Mouse (Mus musculus): ENCODE data around the gene Elf2. TPM values are rescaled to one million over a fixed set of nuclear protein-coding genes. Genes with fewer than 3 reads are reported as not detected.

Elf2 gene
- polyA plus RNA-seq, 1 experiment from 2014 or later = 59.3 TPM

DNA sequence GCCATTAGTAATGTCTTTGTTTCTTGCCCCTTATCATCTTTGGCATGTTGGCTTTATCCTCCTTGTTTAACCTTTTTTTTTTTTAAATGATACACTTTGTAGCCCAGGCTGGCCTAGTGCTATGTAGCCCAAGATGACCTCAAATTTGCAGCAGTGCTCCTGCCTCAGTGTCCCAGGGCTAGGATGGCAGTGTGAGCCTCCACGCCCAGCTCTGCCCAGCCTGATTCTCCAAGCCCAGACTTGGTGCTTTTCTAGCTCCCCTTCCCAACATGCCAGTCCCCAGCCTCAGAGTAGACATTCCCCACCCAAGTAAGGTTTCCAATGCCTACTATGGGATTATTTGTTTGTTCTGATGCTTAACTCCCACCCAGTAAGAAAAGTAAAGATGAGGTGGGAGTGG, 88.2 kb downstream of the Elf2 start:
- Histone ChIP-seq H3K27ac (no peak overlapping the region), H3K36me3 (peaks cover 88% of the 10 kb centered on the region), H3K4me2 (no peak overlapping the region), H3K27me3 (no peaks in the 10 kb centered on the region), H3K9me3 (no peaks in the 10 kb centered on the region), H3K4me1 (replicated peaks) (peaks cover 7% of the 10 kb centered on the region), H3K9ac (replicated peaks) (no peak overlapping the region), H3K4me3 (replicated peaks) (no peak overlapping the region)
- 97% methylated on average over 1 of the region's 1 CpGs for WGBS
- no peak for ATAC-seq (ENCODE audit: insufficient number of reproducible peaks, insufficient read depth, low FRiP score, low TSS enrichment, low read depth)

DNA sequence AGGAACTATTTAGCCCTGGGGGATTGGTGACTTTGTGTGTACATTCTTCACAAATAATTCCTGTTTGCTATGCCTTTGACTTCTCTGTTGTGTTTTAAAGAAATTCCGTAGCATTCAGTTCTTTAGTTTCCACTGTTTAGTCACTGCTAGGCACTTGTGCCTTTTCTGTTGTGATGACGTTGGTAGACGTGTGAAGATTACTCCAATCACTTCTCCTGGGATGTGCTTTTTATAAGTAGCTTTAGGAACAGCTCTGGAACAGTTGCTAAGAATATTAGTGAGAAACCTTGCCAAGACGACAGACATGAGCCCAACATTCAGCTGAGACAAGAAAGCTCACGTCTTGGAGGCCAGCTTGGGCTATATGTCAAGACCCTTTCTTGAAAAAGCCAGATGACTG, 89.4 kb downstream of the Elf2 start:
- Histone ChIP-seq H3K36me3 (peaks cover 77% of the 10 kb centered on the region), H3K4me2 (no peak overlapping the region), H3K27me3 (no peaks in the 10 kb centered on the region), H3K27ac (no peak overlapping the region), H3K4me1 (replicated peaks) (peaks cover 9% of the 10 kb centered on the region), H3K9me3 (no peaks in the 10 kb centered on the region), H3K4me3 (replicated peaks) (no peak overlapping the region), H3K9ac (replicated peaks) (no peak overlapping the region)
- 91% methylated on average over 5 of the region's 5 CpGs for WGBS
- no peak for ATAC-seq (ENCODE audit: insufficient number of reproducible peaks, insufficient read depth, low FRiP score, low TSS enrichment, low read depth)

DNA sequence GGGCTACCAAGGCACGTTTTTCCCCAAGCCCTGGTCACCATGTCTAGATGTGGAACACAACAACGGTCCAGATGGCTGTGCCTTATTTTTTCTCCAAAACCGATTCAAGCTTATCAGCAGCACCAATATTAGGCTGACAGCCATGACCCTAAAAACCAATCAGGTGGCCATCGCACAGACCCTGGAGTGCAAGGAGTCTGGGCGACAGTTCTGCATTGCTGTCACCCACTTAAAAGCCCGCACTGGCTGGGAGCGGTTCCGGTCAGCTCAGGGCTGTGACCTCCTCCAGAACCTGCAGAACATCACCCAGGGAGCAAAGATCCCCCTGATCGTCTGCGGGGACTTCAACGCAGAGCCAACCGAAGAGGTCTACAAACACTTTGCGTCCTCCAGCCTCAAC, 90.6 kb downstream of the Elf2 start:
- peaks cover 72% of the 10 kb centered on the region for H3K36me3 ChIP-seq

DNA sequence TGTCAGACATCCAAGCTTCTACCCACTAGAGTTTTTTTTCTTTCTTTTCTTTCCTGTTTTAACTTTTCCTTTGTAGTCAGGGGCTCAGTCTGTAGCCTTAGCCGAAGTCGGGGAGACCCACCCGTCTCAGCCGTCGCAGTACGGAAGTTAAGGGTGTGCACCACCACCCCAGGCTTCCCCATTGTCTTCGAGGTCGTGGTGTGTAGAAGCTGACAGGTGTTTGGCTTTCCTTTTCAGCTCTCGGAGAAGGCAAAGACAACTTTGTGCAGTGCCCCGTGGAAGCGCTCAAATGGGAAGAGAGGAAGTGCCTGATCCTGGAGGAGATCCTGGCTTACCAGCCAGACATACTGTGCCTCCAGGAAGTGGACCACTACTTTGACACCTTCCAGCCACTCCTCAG, 91.0 kb downstream of the Elf2 start:
- Histone ChIP-seq H3K27ac (no peak overlapping the region), H3K4me1 (replicated peaks) (peaks cover 9% of the 10 kb centered on the region), H3K4me3 (replicated peaks) (no peak overlapping the region), H3K4me2 (no peak overlapping the region), H3K36me3 (peaks cover 68% of the 10 kb centered on the region), H3K9ac (replicated peaks) (no peak overlapping the region), H3K27me3 (no peaks in the 10 kb centered on the region), H3K9me3 (no peaks in the 10 kb centered on the region)
- WGBS = 94% methylated on average over 11 of the region's 11 CpGs
- no peak for ATAC-seq (ENCODE audit: insufficient number of reproducible peaks, insufficient read depth, low FRiP score, low TSS enrichment, low read depth)

More for the DNA sequence above, 90.6 kb downstream of the Elf2 start:
- 95% methylated on average over 13 of the region's 13 CpGs for WGBS
- Histone ChIP-seq H3K9me3 (no peaks in the 10 kb centered on the region), H3K27me3 (no peaks in the 10 kb centered on the region), H3K27ac (no peak overlapping the region), H3K4me1 (replicated peaks) (peaks cover 9% of the 10 kb centered on the region), H3K4me3 (replicated peaks) (no peak overlapping the region), H3K4me2 (no peak overlapping the region), H3K9ac (replicated peaks) (no peak overlapping the region)
- ATAC-seq (ENCODE audit: insufficient number of reproducible peaks, insufficient read depth, low FRiP score, low TSS enrichment, low read depth) = no peak

DNA sequence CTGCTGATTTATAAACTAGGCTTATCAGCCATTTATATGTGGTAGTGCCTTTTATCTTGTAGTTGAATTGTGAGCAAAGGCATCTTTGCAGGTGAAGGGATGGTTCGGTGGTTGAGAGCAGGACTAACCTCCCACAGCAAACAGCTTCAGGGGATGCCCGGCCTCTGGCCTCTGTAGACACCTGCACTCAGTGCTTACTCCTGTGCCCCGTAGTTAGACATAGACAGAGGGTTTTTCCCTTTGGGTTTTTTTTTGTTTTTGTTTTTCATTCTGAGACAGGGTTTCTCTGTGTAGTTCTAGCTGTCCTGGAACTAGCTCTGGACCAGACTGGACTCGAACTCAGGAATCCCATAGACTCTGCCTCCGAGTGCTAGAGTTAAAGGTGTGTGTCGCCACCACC, 91.9 kb downstream of the Elf2 start:
- Histone ChIP-seq H3K4me1 (replicated peaks) (peaks cover 9% of the 10 kb centered on the region), H3K4me3 (replicated peaks) (no peak overlapping the region), H3K27me3 (no peaks in the 10 kb centered on the region), H3K4me2 (no peak overlapping the region), H3K27ac (no peak overlapping the region), H3K9me3 (no peaks in the 10 kb centered on the region), H3K9ac (replicated peaks) (no peak overlapping the region), H3K36me3 (peaks cover 59% of the 10 kb centered on the region)
- ATAC-seq (ENCODE audit: insufficient number of reproducible peaks, insufficient read depth, low FRiP score, low TSS enrichment, low read depth) = no peak
- WGBS = 93% methylated on average over 6 of the region's 6 CpGs

DNA sequence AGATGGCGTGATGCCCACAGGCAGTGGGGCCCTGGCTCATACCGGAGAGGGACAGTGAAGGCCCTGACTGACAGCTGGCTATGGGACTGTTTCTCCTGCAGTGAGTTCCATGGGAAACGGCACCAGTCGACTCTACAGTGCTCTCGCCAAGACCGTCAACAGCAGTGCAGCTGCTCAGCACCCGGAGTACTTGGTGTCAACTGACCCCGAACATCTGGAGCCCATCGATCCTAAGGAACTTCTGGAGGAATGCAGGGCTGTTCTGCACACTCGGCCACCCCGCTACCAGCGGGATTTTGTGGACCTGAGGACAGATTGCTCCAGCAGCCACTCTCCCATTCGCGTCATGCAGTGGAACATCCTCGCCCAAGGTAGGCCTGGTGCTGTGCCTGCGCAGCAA, 92.8 kb downstream of the Elf2 start:
- Histone ChIP-seq H3K4me2 (no peak overlapping the region), H3K36me3 (peaks cover 50% of the 10 kb centered on the region), H3K9ac (replicated peaks) (no peak overlapping the region), H3K4me1 (replicated peaks) (peaks cover 9% of the 10 kb centered on the region), H3K27ac (no peak overlapping the region; the same call in 1 of the 2 replicates), H3K4me3 (replicated peaks) (no peak overlapping the region), H3K9me3 (no peaks in the 10 kb centered on the region), H3K27me3 (no peaks in the 10 kb centered on the region)
- peak; percentile 75 for ATAC-seq (ENCODE audit: insufficient number of reproducible peaks, insufficient read depth, low FRiP score, low TSS enrichment, low read depth)
- WGBS = 68% methylated on average over 16 of the region's 16 CpGs

DNA sequence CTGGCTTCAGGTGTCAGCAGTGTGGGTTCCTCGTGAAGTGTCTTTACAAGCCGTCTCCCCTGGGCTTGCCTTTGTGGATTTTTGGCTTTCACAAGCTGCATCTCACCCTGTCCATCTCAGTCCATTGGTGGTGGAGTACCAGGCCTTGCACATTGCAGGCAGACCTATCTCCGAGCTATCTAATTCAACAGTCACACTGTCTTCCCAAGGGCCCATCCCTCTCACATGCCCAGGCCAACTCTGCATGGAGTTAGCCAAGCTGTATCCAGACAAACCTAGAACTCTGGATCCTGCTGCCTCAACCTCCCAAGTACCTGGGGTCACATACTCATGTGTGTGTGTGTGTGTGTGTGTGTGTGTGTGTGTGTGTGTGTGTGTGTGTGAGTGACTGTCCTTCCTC, 100.9 kb downstream of the Elf2 start:
- Histone ChIP-seq H3K4me1 (replicated peaks) (no peaks in the 10 kb centered on the region; the same call in 1 of the 2 replicates), H3K9ac (replicated peaks) (no peak overlapping the region), H3K27me3 (no peaks in the 10 kb centered on the region), H3K36me3 (peaks cover 4% of the 10 kb centered on the region; the same call in 1 of the 2 replicates), H3K4me2 (no peak overlapping the region), H3K9me3 (no peaks in the 10 kb centered on the region), H3K27ac (no peak overlapping the region), H3K4me3 (replicated peaks) (no peak overlapping the region)
- WGBS = 92% methylated on average over 3 of the region's 3 CpGs
- ATAC-seq (ENCODE audit: insufficient number of reproducible peaks, insufficient read depth, low FRiP score, low TSS enrichment, low read depth) = no peak

DNA sequence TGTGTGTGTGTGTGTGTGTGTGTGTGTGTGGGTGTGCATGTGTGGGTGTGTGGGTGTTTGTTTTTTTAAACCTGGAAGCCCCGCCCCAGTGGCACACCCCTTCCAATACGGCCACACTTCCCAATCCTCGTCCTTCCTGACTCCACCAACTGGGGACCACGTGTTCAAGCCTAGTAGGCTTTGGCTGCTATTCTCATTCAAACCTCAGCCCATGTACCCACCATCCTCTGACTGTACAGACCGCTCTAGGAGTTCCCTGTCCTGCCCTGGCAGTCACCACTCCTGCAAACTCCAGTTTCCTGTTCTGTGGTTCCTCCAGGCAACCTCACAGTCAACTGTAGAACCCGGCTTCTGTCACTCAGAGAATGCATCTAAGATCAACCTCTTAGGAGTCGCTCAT, 101.9 kb downstream of the Elf2 start:
- Histone ChIP-seq H3K27me3 (no peaks in the 10 kb centered on the region), H3K4me3 (replicated peaks) (no peak overlapping the region), H3K27ac (no peak overlapping the region), H3K36me3 (peaks cover 4% of the 10 kb centered on the region; the same call in 1 of the 2 replicates), H3K4me2 (no peak overlapping the region), H3K9ac (replicated peaks) (no peak overlapping the region), H3K4me1 (replicated peaks) (peaks cover 9% of the 10 kb centered on the region), H3K9me3 (no peaks in the 10 kb centered on the region)
- WGBS = 82% methylated on average over 7 of the region's 7 CpGs
- no peak for ATAC-seq (ENCODE audit: insufficient number of reproducible peaks, insufficient read depth, low FRiP score, low TSS enrichment, low read depth)

DNA sequence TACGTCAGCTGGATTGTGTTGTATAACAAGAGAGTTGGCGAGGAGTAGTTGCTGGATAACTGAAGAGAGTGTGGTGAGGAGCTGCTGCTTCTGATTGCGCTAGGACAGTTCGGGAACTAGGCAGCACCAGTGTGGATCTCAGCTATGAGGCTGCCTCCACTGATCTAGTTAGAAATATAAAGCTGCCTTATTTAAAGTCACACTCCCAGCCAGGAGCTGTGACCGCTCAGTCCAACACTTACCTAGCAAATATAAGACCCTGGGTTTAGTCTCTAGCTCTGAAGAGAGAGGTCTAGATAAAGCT, 105.8 kb downstream of the Elf2 start:
- Histone ChIP-seq H3K9ac (replicated peaks) (no peak overlapping the region), H3K27ac (no peak overlapping the region), H3K27me3 (no peaks in the 10 kb centered on the region), H3K4me3 (replicated peaks) (no peak overlapping the region), H3K36me3 (peaks cover 4% of the 10 kb centered on the region; the same call in 1 of the 2 replicates), H3K4me1 (replicated peaks) (peaks cover 11% of the 10 kb centered on the region), H3K9me3 (no peaks in the 10 kb centered on the region), H3K4me2 (no peak overlapping the region)
- ATAC-seq (ENCODE audit: insufficient number of reproducible peaks, insufficient read depth, low FRiP score, low TSS enrichment, low read depth) = 0 out of 2 replicates have a peak, but pooled peaks have one; percentile 27
- WGBS = 83% methylated on average over 5 of the region's 5 CpGs

DNA sequence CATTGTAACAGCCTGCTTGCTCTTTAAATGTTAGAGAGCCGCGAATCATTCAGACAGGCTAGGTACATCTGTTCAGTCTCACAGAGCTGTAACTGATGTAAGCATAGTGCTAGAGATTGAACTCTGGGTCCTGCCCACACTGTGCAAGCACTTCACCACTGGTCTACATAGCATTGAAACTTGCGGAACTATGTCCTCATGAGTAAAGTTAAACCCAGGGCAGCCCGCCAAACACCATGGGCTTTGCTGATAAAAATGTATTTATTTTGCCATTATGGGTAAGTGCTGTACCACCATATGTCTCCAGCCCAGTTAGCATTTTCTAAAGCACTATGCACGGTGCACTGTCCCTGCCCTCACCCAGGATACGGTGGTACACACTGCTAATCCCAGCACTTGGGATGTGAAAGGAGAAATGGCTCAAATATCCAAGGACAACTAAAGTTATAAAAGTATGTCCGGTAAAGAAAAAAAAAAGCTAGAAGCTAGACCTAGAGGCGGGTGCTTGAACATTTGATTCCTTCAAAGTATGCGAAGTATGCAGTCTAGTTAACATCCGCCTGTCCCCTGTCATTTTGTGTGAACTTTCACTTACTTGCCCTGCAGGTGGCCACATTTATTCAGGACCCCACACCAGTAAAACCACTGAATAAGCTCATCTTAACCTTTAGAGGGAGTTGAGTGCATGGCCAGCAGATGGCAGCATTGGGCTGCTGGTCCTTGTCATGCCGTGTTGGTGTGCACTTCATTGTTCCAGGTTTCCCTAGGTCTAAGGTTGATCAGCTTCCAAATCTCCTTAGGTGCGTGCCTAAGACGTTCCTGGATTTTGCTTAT, 106.3 kb downstream of the Elf2 start:
- no peaks in the 10 kb centered on the region for H3K27me3 ChIP-seq
- H3K4me1 ChIP-seq (replicated peaks) = peaks cover 11% of the 10 kb centered on the region
- H3K4me2 ChIP-seq = no peak overlapping the region
- H3K9ac ChIP-seq (replicated peaks) = no peak overlapping the region
- H3K27ac ChIP-seq = no peak overlapping the region
- peak; percentile 60 for ATAC-seq (ENCODE audit: insufficient number of reproducible peaks, insufficient read depth, low FRiP score, low TSS enrichment, low read depth)
- no peaks in the 10 kb centered on the region for H3K36me3 ChIP-seq
- WGBS = 50% methylated on average over 13 of the region's 13 CpGs
- no peaks in the 10 kb centered on the region for H3K9me3 ChIP-seq
- H3K4me3 ChIP-seq (replicated peaks) = no peak overlapping the region

DNA sequence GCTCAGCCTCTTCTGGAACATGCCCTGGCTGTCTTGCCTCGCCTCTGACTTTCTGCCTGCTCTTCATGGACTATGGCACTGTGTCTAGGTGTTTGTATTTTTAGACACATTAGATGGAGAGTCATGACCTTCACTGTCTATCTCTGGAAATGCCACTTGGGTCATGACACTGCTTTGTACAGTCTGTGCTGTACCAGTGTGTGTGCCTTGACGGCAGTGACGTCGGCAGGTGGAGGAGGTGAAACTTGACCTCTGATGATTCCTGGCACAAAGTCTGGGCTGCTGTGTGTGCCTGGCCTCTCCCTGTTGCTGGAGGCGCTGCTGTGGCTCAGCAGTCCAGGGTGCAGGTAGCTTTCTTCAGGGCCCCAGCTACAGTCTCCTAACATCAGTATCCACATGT, 107.0 kb downstream of the Elf2 start:
- H3K36me3 ChIP-seq = no peaks in the 10 kb centered on the region
- no peak overlapping the region for H3K9ac ChIP-seq (replicated peaks)
- no peak overlapping the region for H3K4me2 ChIP-seq
- no peak overlapping the region for H3K4me3 ChIP-seq (replicated peaks)
- no peaks in the 10 kb centered on the region for H3K9me3 ChIP-seq
- H3K4me1 ChIP-seq (replicated peaks) = peaks cover 11% of the 10 kb centered on the region
- no peak overlapping the region for H3K27ac ChIP-seq
- ATAC-seq (ENCODE audit: insufficient number of reproducible peaks, insufficient read depth, low FRiP score, low TSS enrichment, low read depth) = no peak
- 58% methylated on average over 5 of the region's 5 CpGs for WGBS
- no peaks in the 10 kb centered on the region for H3K27me3 ChIP-seq
